Mouse (Mus musculus): ENCODE measurements at regions not wholly inside any gene's neighbourhood (a gene's known extent, or its start where the extent isn't known, plus 50 kb on each side); places are given as distances from the start of the nearest gene placed in this dataset.

DNA sequence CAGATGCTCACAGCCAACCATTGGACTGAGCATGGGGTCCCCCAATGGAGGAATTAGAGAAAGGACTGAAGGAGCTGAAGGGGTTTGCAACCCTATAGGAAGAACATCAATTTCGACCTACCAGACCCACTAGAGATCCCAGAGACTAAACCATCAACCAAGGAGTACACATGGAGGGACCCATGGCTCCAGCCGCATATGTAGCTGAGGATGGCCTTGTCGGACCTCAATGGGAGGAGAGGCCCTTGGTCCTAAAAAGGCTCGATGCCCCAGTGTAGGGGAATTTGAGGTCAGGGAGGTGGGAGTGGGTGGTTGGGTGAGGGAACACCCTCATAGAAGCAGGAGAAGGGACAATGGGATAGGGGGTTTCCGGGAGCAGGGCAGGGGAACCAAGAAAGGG is 180.6 kb downstream of the Qdpr start:
- DNase-seq, result no peak

DNA sequence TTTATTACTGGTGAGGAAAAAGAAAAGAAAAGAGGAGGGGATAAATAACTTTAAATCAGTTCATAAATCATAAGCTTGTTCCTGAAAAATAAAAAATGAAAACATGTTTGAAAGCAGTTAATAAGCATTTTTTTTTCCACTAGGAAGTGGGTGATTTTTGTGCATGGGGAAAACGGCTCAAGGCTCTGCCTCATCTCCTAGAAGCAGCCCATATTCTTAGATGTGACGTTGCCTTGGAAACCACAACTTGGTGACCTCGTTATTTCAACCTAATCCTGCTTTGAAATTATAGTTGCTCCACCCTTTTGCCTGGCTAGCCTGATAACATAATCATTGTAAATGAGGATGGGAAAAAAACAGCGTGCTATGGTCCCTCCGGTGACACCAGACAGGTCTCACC is 183.1 kb downstream of the Qdpr start:
- no peak for DNase-seq

DNA sequence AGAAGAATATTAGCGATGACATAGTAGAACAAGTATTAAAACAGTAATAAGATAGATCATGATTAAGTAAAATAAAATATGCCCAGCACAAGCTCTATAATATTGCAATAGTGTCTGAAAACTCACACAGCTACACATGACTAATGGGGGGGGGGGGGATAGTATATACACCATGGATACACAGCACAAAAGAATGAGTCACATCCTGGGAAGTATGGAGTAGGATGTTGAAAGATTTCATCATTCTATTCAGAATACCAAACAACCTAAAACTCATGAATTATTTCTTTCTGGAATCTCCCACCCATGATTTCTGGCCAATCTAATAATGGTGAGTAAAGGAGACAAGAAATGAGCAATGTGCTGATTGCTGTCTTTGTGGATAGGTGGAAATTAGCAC is 191.6 kb downstream of the Qdpr start:
- no peak for DNase-seq

DNA sequence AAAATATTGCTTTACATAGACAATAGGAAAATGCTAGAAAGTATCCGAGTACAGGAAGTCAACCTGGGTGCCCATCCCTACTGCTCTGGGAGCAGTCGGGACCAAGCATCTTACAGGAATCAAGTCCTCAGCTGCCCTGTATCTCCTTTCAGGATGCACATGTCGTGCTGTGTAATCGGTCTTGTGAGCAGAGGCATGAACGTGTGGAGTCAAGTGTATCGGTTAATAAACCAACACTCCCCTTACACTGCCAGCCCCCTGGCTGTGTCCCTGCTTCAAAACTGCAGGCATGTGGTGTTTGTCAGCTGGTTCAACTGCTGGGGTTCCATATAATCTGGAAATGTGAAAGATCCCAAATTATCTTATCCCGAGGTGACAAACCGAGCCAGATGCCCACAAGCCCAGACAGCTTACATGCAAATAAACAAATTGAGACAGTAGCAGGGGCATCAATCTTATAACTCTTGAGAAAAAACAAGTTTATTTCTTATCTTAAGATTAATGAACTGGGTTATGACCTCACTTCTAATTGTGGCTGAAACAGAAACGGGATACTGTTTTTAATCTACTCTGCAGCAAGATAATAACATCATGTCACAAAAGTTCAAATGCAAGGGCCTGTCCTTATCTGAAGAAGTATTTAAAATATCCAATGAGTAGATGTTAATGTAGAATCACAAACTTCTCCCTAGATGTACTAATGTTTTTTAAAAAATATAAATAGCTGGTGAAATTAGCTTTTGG is 193.6 kb downstream of the Qdpr start:
- no peak for DNase-seq

DNA sequence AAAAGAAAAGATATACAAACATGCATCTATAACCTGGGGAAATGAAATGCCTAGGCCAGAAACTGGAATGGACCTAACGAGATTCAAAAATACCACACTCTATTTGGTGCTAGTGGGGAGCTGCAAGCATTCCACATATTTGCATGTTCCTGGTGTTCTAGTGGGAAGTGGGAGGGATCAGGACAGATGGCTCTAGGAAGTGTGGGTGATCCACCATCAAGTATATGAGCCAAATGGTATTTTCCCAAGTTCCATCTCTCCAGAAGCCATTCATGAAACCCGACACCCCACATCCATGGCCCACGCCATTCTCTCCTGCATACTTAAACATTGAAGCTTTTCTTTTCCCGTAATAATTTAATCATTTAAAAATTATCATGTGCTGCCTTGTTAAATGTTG is 218.2 kb downstream of the Qdpr start:
- no peak for DNase-seq

DNA sequence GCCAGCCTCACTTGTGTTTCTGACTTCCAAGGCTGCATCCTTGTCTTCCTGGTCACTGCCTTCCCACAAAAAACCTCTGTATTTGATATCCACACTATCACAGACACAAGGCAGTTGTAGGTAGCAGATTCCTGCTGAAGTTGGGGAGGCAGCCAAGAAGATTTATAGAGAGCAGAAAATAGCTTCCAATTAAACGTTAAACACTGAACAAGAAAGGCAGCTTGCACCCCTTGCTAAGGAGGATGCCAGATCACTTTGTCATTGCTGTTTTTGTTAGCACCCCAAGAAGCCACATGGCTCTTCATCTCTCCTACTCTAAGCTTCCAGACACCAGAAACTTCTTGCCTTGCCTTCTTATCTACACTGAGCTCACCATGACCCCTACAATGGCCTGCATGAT is 219.9 kb downstream of the Qdpr start:
- no peak for DNase-seq

DNA sequence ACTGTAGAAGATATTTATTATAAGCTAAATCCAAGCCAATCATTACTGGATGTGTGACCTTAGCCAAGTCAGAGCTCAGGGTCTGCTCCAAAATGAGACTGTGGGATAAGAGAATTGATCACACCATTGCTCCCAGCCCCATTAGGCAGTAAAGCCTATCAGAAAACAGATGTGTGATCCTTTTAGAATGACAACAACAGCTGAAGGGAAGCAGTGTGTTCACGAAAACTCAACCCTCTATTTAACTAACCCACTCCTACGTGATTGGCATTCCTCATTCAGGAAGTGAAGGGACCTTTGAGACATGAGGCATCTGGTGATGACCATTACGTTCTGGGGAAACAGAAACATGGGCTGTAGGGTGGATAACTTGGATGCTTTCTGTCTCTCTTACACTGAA is 220.6 kb downstream of the Qdpr start:
- DNase-seq, result no peak

DNA sequence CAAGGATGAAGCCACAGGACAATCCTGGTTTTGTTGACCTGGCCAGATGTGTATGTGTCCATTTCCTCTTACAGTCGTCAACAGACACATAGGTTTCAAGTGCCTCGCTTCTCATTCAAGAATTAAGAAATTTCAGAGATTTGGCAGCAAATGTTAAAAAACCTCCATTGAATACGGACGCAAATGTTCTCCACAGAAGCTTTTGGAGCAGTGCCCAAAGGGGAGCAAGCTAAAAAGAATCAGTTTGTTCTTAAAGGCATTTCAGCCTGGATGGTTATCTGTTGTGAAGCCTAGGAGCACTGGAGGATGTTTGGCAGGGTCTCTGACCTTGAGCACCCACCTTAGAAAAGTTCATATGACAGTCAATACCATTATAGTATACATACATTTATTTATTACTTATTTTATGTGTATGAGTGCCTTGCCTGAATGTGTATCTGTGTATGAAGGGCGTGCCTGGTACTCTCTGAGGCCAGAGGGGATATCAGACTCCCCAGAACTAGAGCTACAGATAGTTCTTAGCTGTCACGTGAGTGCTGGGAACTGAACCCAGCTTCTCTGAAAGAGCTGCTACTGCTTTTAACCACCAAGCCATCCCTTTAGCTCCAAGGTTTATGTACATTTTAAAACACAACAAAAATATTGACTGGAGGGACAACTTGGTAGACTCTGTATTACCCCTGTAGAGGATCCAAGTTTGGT is 221.7 kb downstream of the Qdpr start:
- no peak for DNase-seq

DNA sequence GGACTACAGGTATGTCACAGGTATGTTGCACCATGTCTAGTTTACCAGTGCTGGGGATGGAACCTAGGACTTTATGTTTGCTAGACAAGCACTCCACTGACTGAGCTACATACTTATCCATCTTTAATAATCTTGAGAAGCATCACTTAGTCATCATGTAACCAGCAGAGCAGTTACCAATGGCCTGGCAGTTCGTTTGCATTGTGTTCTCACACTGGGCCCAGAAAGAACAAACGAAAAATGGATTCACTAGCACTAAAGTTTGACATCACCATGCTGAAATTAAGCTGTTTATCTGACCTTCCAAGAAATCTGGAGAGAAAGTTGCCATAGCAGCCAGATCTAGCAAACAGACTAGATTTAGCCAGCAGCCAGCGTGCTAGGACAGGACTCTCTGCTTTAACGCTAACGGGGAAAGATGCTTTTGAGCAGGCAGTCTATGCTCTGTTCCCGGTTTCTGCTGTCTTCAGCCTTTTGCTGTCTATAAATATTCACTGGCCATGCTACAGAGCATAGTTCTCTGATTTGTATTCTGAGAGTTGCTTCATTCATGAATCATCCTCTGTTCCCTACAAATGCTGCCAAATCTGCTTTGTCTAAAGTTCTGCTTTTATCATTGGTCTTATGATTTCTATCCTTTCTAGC is 229.6 kb downstream of the Qdpr start:
- no peak for DNase-seq

DNA sequence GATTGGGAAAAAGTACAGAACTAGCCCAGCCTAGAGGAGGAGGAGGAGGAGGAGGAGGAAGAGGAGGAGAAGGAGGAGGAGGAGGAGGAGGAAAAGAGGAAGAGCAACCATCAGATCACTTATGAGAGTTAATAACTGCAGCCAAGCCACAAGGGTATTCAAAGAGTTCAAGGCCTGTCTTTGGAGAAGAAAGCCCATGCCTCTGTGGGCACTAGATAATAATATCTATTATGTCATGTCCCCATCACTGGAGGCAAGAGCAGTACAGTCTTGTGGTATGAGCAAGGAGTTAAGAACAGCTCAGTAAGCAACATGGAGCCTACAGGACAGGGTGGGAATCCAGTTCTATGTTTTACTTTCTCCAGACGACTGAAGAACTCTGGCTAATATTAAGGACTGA is 230.5 kb downstream of the Qdpr start:
- DNase-seq, result no peak

DNA sequence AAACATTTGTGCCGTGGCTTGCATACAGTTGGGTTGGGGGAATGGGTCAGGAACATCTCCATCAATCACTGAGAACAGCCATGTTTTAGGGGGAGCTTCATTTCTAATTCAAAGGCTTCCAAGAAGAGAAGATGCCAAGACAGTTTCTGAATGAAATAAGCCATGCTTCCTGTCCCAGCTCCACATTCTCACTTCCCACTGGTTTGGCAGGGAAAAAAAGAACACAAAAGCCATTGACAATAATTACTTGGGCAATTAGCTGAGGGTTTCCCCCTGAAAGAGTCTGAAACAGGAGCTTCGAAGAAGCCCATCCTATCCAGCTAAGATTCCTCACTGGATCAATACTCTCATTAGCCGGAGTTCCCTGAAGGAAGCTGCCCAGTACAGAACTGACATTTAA is 230.9 kb downstream of the Qdpr start:
- no peak for DNase-seq

DNA sequence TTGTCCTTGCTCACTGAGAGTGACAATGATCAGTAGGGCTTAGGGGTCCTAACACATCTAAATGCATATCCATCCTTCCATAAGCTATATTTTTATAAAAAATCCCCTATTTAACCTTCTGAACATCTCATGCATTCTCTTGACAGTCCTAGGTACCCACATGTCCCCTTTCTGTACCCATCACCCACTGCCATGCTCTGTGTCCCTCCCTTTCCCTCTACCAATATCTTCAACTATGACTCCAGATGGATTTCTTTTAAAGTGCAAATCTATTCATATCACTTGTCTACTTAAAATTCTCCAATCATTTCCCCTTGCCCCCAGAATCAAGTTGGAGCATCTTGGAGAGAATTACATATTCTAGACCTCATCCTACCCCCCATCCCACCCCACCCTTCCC is 235.6 kb downstream of the Qdpr start:
- no peak for DNase-seq

DNA sequence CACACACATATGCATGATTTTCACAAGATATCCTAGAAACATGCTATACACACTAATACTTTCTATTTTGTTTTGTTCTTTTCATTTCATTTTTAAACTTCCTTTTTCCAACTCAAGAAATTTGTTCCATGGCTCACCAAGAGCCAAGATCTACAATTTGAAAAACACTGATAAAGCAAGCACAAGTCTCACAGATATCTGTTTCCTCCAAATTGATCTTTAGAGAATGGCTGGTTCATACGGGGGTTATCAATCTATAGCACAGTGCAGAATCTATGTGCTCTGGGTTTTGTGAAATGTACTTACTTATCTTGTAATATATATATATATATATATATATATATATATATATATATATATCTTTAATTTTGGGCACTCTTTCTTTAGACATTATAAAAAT is 251.6 kb downstream of the Qdpr start:
- DNase-seq, result no peak

DNA sequence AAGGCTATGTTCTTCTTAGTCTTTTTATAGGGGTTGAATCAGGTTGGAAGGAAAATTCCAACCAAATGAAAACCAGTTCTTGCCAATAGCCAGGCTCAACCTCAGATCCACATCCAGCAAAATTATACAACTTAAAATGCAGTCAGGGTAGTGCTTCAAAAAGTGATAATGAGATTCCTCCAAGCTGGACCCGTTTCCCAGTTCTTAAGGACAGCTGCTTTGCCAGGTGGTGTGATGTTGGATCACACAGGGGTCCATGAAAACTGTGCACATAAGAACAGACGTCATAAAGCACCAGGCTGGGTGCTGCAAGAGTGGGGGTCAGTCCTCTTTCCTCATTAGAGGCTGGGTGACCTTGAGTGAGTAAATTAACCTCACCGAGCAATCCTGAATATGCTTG is 253.9 kb downstream of the Qdpr start:
- DNase-seq, result no peak

DNA sequence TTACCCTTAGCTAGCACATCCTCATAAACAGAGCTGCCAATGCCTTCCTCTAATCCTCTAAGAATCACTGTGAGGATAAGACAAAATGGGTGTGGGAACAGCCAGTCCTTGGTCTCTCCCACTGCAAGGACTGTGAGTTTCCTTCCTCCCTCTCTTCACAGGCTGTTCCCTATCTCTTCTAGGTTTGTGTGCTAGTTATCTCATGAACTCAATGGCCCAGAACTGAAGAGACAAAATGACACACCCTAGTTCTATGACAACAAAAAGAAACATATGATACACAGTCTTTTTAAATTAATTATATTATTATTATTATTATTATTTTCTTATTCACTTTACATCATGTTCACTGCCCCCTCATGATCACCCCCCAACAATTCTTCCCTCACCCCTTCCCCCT is 257.7 kb downstream of the Qdpr start:
- no peak for DNase-seq

DNA sequence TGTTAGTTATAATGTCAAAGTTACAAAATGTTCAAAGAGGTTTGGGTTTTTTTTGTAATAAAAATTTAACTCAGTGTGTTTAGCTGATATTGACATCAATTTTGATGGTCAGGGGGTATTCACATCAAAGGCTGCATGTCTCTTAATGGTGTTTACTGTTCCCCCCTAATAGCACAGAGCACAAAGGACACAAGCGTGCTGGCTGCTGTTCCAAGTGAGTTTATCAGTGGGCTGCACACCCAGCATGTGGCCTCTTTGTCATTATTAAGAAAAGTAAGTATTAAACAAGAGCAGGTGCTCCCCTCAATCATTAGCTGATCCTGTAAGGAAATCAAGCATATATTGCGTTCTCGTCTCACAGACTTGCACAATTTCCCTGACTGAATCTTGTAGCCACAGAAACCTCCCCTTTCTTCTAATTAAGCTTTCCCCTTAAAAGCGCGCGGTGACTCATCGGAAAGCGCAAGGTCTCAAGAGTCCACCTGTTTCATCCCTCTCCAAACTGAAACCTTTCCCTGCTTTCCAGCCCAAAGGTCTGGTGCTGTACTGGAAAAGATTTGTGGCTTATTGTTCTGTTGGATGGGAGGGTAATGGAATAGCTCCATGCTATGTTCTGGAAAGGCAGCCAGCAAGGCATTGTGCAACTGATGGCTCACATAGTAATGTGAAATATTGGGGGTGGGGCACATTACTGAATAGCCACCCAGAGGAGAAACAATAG is 276.8 kb downstream of the Qdpr start:
- DNase-seq, result no peak

DNA sequence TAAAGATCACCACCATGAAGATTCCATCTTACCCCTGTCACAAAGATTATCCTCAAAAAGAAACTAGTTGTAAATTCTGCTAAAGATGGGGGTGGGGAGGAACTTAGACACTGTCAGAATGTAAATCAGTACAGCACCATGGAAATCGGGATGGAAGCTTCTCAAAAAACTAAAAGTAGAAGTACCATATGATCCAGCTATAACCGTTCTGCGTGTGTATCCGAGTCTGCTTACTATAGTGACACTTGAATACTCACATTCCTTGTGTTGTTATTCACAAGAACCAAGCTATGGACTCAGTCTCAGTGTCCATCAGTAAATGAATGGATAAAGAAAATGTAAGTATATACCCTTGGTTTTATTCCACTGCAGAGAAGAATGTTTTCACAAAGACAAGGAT is 290.8 kb downstream of the Qdpr start:
- DNase-seq, result no peak

DNA sequence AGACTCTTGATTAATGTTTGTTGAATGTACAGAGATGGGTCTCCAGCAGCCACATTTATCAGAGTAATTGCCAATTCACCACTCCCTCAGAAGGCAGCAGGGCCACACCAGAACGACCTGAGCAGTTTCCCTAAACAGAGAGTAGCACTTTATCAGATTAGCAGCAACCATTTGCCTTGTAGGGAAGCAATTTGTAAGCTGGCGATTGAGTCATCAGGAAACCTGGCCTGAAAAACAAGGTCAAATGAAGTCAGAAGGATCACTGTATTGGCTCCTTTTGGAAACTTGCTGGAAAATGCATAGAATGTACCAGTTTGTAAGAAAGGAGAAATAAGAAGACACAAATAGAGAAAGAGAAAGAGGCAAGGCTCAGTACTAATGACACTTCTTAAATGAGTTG is 295.1 kb downstream of the Qdpr start:
- no peak for DNase-seq

DNA sequence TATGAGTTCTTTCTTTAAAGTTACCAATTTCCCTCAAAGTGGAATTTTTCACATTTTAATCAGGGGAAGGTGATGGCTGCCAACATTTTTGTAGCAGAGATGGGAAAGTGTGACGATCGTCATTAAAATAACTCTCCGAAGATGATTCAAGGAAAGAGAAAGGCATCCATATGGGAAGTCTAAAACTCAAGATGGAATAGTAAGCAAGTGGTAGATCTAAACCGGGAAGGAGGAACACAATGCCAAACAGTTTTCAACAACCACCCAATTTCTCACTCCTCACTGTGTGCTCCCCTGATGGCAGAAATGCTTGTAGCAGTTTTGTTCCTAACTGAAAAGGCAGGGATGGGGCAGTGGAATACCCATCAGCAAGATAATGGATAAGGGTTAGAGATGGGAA is 305.9 kb downstream of the Qdpr start:
- DNase-seq, result no peak

DNA sequence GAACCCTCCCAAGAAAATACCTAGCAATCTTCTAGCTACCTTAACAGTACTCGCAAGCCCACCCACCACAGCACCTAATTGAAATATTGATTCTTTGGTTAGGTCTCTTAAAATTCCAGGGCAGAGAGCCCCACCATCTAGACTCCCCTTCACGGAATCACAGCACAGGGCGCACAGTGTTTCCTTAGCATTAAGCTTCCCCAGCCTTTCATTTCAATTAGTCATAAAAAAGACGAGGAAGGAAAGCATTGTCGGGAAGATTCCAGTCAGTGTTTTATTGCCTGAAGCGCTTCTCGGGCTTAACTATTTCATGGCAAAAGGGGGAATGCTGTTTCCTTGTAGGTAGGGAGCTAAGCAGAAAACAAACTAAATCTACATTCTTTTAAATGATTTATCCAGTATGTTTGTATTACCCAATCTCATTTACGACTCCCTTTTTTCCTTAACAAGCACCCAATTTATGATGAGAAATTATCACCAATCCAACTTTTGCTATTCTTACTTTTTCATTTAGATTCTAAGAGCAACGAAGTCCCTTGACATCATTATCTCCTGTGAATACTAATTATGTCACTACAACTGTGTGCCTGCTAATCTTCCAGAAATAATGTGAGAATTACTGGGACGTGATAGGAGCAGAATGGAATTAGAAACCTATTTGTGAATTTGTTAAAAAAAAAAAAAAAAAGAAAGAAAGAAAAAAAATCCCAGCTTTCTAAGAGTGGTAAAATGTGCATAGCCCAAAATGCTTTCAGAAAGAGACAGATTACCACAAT is 312.6 kb downstream of the Qdpr start:
- no peak for DNase-seq

DNA sequence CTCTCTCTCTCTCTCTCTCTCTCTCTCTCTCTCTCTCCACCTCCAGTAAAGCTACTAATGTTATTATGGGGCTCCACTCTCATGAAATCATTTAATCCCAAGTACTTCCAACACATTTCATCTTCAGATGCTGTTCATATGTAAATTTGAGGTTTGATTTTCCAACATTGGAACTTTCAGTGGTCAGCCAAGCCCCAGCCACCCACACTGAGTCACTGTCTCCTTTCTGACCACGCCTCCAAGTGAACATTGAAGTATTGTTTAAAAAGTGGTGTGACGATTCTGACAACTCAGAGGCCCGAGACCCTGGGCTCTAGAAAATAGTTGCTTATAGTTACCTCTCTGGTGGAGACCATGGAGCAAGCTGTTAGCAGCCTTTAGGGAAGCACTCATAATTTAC is 313.3 kb downstream of the Qdpr start:
- no peak for DNase-seq

DNA sequence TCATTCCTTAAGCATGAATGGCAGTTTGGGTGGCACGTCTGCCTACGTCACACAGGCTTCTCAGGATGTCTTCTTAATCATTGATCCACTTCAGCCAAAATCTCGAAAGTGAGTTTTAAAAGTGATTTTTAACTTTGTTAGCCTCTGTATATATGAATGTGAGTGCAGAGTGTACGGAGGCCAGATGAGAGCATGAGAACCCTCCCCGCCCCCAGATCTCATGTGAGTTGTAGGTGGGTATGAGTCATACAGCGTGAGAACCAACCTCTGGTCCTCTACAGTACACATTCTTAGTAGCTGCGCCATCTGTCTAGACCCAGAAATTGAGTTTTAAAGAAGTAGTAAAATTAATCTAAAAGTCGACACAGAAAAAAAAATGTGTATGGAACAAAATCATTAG is 322.1 kb downstream of the Qdpr start:
- no peak for DNase-seq

DNA sequence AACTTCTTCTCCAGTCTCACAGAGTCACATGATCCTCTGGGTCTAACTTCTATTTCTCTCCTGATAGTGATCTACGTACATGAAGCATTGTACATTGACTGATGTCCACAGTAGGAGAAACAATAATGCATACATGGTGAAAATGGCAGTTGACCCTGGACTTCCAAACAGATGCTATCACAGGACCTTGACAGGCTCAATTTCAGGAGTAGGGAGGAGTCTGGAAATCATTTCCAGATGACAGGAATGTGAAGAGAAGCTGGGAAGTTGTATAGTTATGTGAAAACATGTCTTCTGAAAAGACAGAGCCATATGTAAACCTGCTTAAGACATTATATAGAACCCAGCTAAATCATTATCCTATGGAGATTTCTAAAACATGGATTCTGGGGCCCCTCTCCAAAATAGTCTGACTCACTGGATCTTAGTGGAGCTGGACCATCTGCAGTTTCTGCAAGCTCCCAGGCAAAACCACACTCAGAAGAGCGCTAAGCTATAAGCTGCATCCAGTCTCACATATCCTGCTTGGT is 322.3 kb upstream of the Ldb2 start:
- DNase-seq, result no peak

Data from thymus, postnatal 4 days (tissue).